ENCODE assay signal across 9 mouse cellular contexts in the genomic region with DNA sequence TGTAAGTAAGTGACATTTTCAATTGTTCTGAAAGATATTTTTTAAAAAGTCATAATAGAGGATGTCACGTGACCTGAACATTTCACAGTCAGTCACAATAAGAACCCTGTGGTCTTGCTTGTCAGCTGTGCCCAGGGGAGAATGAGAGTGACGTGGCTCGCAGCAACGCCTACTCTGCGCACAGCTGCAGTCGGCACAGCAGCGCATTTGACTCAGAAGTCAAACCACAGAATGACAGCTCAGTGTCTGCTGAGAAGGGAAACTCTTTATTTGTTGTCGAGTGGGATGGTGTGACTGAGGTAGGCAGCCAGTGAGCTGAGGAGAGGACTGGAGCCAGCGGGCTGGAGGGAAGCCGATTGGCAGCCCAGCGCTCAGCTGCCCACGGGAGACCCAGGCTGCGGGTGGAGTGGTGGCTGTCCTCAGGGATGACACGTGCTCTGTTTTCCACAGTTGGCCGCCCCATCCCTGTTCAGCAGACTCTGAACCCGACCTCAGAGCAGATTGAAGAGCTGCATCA. TPM values are rescaled to one million over a fixed set of nuclear protein-coding genes. Genes with fewer than 3 reads are reported as not detected.
DNase-seq lines count a peak whose midpoint lies in the region; ATAC-seq lines count a peak whose summit lies in the region.
"Had no signal": no experiment of that assay in that cellular context is flagged by ENCODE, and none has a peak within 500 bp of the region (broad histone marks: within the 10 kb centered on the region; RNA-seq: fewer than 3 reads in every experiment).

No protein-coding gene starts in this region.

- peak overlapping the region; percentile 41 for H3K4me3 ChIP-seq in embryonic facial prominence, embryonic 10.5 days
- no peak overlapping the region for H3K4me3 ChIP-seq in limb, embryonic 10.5 days
- 0 out of 2 replicates have a peak overlapping the region, but pooled peaks have one; percentile 3 for H3K4me3 ChIP-seq in midbrain, embryonic 11.5 days (ENCODE audit: low read depth, low read length)

- no peaks in the 10 kb centered on the region for H3K27me3 ChIP-seq in embryonic facial prominence, embryonic 10.5 days (replicated peaks; ENCODE audit: low read depth, poor library complexity, severe bottlenecking)
- H3K27me3 ChIP-seq in limb, embryonic 10.5 days (ENCODE audit: low read depth, poor library complexity, severe bottlenecking): no peaks in the 10 kb centered on the region
- H3K27me3 ChIP-seq in midbrain, embryonic 11.5 days (ENCODE audit: control insufficient read depth, insufficient read depth, low read length): no peaks in the 10 kb centered on the region
- H3K27me3 ChIP-seq: Patski had no signal

- peak overlapping the region; percentile 62; the same call in 1 of the 2 replicates for H3K27ac ChIP-seq in embryonic facial prominence, embryonic 10.5 days (replicated peaks)
- H3K27ac ChIP-seq in limb, embryonic 10.5 days: no peak overlapping the region; the same call in 1 of the 2 replicates
- no peak overlapping the region for H3K27ac ChIP-seq in midbrain, embryonic 11.5 days (ENCODE audit: low read depth, low read length)

- peak; percentile 78 for ATAC-seq in midbrain, embryonic 11.5 days (ENCODE audit: low FRiP score)
- ATAC-seq: Patski had no signal

- no peaks in the 10 kb centered on the region for H3K36me3 ChIP-seq in embryonic facial prominence, embryonic 10.5 days (replicated peaks)
- H3K36me3 ChIP-seq in limb, embryonic 10.5 days: no peaks in the 10 kb centered on the region
- H3K36me3 ChIP-seq in midbrain, embryonic 11.5 days (ENCODE audit: control insufficient read depth, insufficient read depth, low read length): no peaks in the 10 kb centered on the region

- H3K4me1 ChIP-seq in embryonic facial prominence, embryonic 10.5 days: peaks cover 26% of the 10 kb centered on the region
- H3K4me1 ChIP-seq in limb, embryonic 10.5 days: peaks cover 29% of the 10 kb centered on the region
- no peaks in the 10 kb centered on the region; the same call in 1 of the 2 replicates for H3K4me1 ChIP-seq in midbrain, embryonic 11.5 days (ENCODE audit: control insufficient read depth, insufficient read depth, low read length)

- H3K9me3 ChIP-seq in embryonic facial prominence, embryonic 10.5 days: no peaks in the 10 kb centered on the region
- no peaks in the 10 kb centered on the region for H3K9me3 ChIP-seq in limb, embryonic 10.5 days (replicated peaks)
- H3K9me3 ChIP-seq in midbrain, embryonic 11.5 days (ENCODE audit: control insufficient read depth, low read length): no peaks in the 10 kb centered on the region

- H3K4me2 ChIP-seq in midbrain, embryonic 11.5 days: peak overlapping the region; percentile 32

- 27% methylated on average over 16 of the region's 16 CpGs for WGBS in embryonic facial prominence, embryonic 10.5 days
- 52% methylated on average over 16 of the region's 16 CpGs for WGBS in limb, embryonic 10.5 days
- 34% methylated on average over 16 of the region's 16 CpGs for WGBS in midbrain, embryonic 11.5 days

- no peak overlapping the region for H3K9ac ChIP-seq in midbrain, embryonic 11.5 days (ENCODE audit: low read length)

- peak; percentile 4 for DNase-seq in urinary bladder, postnatal 25 days (ENCODE audit: low spot score)
- DNase-seq in urinary bladder, postnatal 14 days (ENCODE audit: low spot score): no peak
- DNase-seq in embryonic facial prominence, embryonic 10.5 days (ENCODE audit: low spot score): peak; percentile 36
- peak; percentile 63 to 79 for DNase-seq in heart, adult 18-20 months
- DNase-seq in kidney, adult 18-20 months: peak; percentile 27
- DNase-seq in limb, embryonic 10.5 days (ENCODE audit: low spot score): peak; percentile 37
- peak; percentile 89 for DNase-seq in midbrain, embryonic 11.5 days (ENCODE audit: low spot score, missing footprints)
- DNase-seq in spleen, adult 18-20 months: peak; percentile 58 to 65

RNA-seq across cellular contexts. Expression of gene BC035947, which starts 25.6 kb away (rescaled TPM):
- 0.20 and 0.54 TPM in 2 replicates for polyA plus RNA-seq in embryonic facial prominence, embryonic 10.5 days (2016; fragmentation: Nextera tagmentation; extraction: Ambion mirVana)
- total RNA-seq in heart, adult 18-20 months (2021): not detected
- 0.09 and 0.19 TPM in 2 replicates for polyA plus RNA-seq in limb, embryonic 10.5 days (2016; fragmentation: Nextera tagmentation; extraction: Ambion mirVana)
- 0.19 and 0.30 TPM in 2 replicates for polyA plus RNA-seq in midbrain, embryonic 11.5 days (2014; fragmentation: Nextera tagmentation; extraction: Ambion mirVana)
- polyA plus RNA-seq: Patski had no signal

RNA-seq across cellular contexts. Expression of gene Mogat1, which starts 26.8 kb away (rescaled TPM):
- polyA plus RNA-seq in embryonic facial prominence, embryonic 10.5 days (2016; fragmentation: Nextera tagmentation; extraction: Ambion mirVana): 0.45 and 0.91 TPM in 2 replicates
- total RNA-seq in heart, adult 18-20 months (2021): under 1 TPM in 1 of 2 experiments, not detected in 1; 0.69 TPM
- 0.19 and 0.34 TPM in 2 replicates for polyA plus RNA-seq in limb, embryonic 10.5 days (2016; fragmentation: Nextera tagmentation; extraction: Ambion mirVana)
- polyA plus RNA-seq in midbrain, embryonic 11.5 days (2014; fragmentation: Nextera tagmentation; extraction: Ambion mirVana): not detected in 2 replicates
- polyA plus RNA-seq: Patski had no signal

RNA-seq across cellular contexts. Expression of gene Farsb, which starts 48.9 kb away (rescaled TPM):
- 152 and 155 TPM in 2 replicates for polyA plus RNA-seq in embryonic facial prominence, embryonic 10.5 days (2016; fragmentation: Nextera tagmentation; extraction: Ambion mirVana)
- total RNA-seq in heart, adult 18-20 months (2021): 10 to 100 TPM; 47.8 to 51.2 TPM
- 154 and 155 TPM in 2 replicates for polyA plus RNA-seq in limb, embryonic 10.5 days (2016; fragmentation: Nextera tagmentation; extraction: Ambion mirVana)
- polyA plus RNA-seq in midbrain, embryonic 11.5 days (2014; fragmentation: Nextera tagmentation; extraction: Ambion mirVana): 154 and 164 TPM in 2 replicates
